Comparison of ENCODE assay signal across 13 mouse cellular contexts in the genomic region with DNA sequence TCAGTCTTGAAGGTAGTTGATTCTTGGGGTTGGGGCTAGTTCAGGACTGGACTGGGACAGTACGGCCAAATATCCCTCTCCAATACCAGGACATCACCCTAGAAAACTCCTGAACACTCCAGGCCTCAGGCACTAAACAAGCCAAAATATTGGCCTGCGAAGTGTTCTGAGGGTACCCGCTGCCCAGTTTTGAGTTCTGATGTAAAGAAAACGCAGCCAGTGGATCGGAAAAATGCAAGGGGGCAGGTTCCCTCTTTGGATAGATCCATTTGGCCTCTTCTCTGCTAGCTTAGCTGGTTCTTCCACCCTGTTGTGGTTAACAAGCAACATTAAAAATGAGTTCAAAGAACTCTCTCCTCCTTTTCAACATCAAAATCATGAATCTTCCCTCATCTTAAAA.
DNase-seq lines count a peak whose midpoint lies in the region; ATAC-seq and TF ChIP-seq lines count a peak whose summit lies in the region.
"Had no signal": no experiment of that assay in that cellular context is flagged by ENCODE, and none has a peak within 500 bp of the region (broad histone marks: within the 10 kb centered on the region; RNA-seq: fewer than 3 reads in every experiment).

No protein-coding gene starts in this region.

- intact Hi-C loops in left cerebral cortex, adult 2 months (cut with DNase I), result loop anchor here (5.0 to 10.0 kb wide), 2 partner anchors 41 to 311 kb away; no protein-coding TSS in a partner anchor

- 6% methylated on average over 5 of the region's 5 CpGs for WGBS in hindbrain, embryonic 11.5 days
- 2% methylated on average over 5 of the region's 5 CpGs for WGBS in midbrain, embryonic 11.5 days
- WGBS in olfactory bulb, adult 2 months, result 68% methylated on average over 5 of the region's 5 CpGs

- no peak for ATAC-seq in hindbrain, embryonic 11.5 days (ENCODE audit: low FRiP score)
- ATAC-seq in midbrain, embryonic 11.5 days (ENCODE audit: low FRiP score), result no peak

- peaks cover 9% of the 10 kb centered on the region; the same call in 1 of the 2 replicates for H3K27me3 ChIP-seq in hindbrain, embryonic 11.5 days (ENCODE audit: control insufficient read depth, insufficient read depth, low read length)
- H3K27me3 ChIP-seq in midbrain, embryonic 11.5 days (ENCODE audit: control insufficient read depth, insufficient read depth, low read length), result no peaks in the 10 kb centered on the region

- H3K9ac ChIP-seq in hindbrain, embryonic 11.5 days (ENCODE audit: low read depth, low read length), result peak overlapping the region; percentile 95
- H3K9ac ChIP-seq in midbrain, embryonic 11.5 days (ENCODE audit: low read length), result peak overlapping the region; percentile 100

- H3K4me2 ChIP-seq in hindbrain, embryonic 11.5 days (replicated peaks; ENCODE audit: low read depth, low read length), result peak overlapping the region; percentile 73
- H3K4me2 ChIP-seq in midbrain, embryonic 11.5 days, result peak overlapping the region; percentile 63

- no peak for TF ChIP-seq POLR2A in olfactory bulb, adult 2 months (IDR thresholded peaks at IDR 0.05; ENCODE audit: insufficient read depth, low read depth, low read length)

- peaks cover 37% of the 10 kb centered on the region for H3K4me1 ChIP-seq in hindbrain, embryonic 11.5 days (replicated peaks; ENCODE audit: control insufficient read depth, insufficient read depth, low read length)
- H3K4me1 ChIP-seq in midbrain, embryonic 11.5 days (ENCODE audit: control insufficient read depth, insufficient read depth, low read length), result peaks cover 57% of the 10 kb centered on the region
- H3K4me1 ChIP-seq in olfactory bulb, adult 2 months (ENCODE audit: control insufficient read depth, insufficient read depth, low read length), result peaks cover 53% of the 10 kb centered on the region

- no peaks in the 10 kb centered on the region for H3K36me3 ChIP-seq in hindbrain, embryonic 11.5 days (ENCODE audit: control insufficient read depth, insufficient read depth, low read length)
- 0 out of 2 replicates have a peak, but pooled peaks cover 2% of the 10 kb centered on the region for H3K36me3 ChIP-seq in midbrain, embryonic 11.5 days (ENCODE audit: control insufficient read depth, insufficient read depth, low read length)

- no peak for DNase-seq in left cerebral cortex, adult 2 months (ENCODE audit: extremely low spot score in 1 of 2, low spot score in 2 of 2)
- DNase-seq in left cerebral cortex, adult 8-10 months (ENCODE audit: low spot score in 2 of 2), result no peak
- peak; percentile 65 for DNase-seq in hindbrain, embryonic 11.5 days (ENCODE audit: low spot score)
- DNase-seq in midbrain, embryonic 11.5 days (ENCODE audit: low spot score, missing footprints), result peak; percentile 97
- no peak for DNase-seq in layer of hippocampus, adult 8-10 months (ENCODE audit: low spot score in 2 of 2)
- DNase-seq in heart, adult 11 months, result no peak
- no peak for DNase-seq in testis, postnatal 14 days (ENCODE audit: low spot score)
- DNase-seq: adrenal gland, postnatal 25 days; gastrocnemius, adult 2 months; heart, postnatal 36 days; kidney, adult 2 months; lung, adult 2 months had no signal

- H3K9me3 ChIP-seq in hindbrain, embryonic 11.5 days (ENCODE audit: control insufficient read depth, low read length), result no peaks in the 10 kb centered on the region
- no peaks in the 10 kb centered on the region for H3K9me3 ChIP-seq in midbrain, embryonic 11.5 days (ENCODE audit: control insufficient read depth, low read length)

- H3K27ac ChIP-seq in left cerebral cortex, adult 2 months, result peak overlapping the region; percentile 83
- peak overlapping the region; percentile 97 for H3K27ac ChIP-seq in hindbrain, embryonic 11.5 days (ENCODE audit: low read depth, low read length)
- H3K27ac ChIP-seq in midbrain, embryonic 11.5 days (ENCODE audit: low read depth, low read length), result peak overlapping the region; percentile 99
- H3K27ac ChIP-seq in olfactory bulb, adult 2 months (ENCODE audit: insufficient read depth, low read depth, low read length), result peak overlapping the region; percentile 70
- H3K27ac ChIP-seq: gastrocnemius, adult 2 months had no signal

- peak overlapping the region; percentile 67 for H3K4me3 ChIP-seq in left cerebral cortex, adult 2 months
- H3K4me3 ChIP-seq in hindbrain, embryonic 11.5 days (ENCODE audit: low read depth, low read length), result peak overlapping the region; percentile 82
- H3K4me3 ChIP-seq in midbrain, embryonic 11.5 days (ENCODE audit: low read depth, low read length), result peak overlapping the region; percentile 97
- peak overlapping the region; percentile 92 for H3K4me3 ChIP-seq in olfactory bulb, adult 2 months (ENCODE audit: insufficient read depth, low read depth, low read length)
- H3K4me3 ChIP-seq: gastrocnemius, adult 2 months had no signal

- no peak for TF ChIP-seq CTCF in left cerebral cortex, adult 2 months (IDR thresholded peaks at IDR 0.05)
- no peak for TF ChIP-seq CTCF in olfactory bulb, adult 2 months (IDR thresholded peaks at IDR 0.05; ENCODE audit: insufficient read depth, low read depth, low read length)

Comparison
In these comparisons a context has a peak if more than half of its experiments do, and no peak if none do; other contexts are left out.
1. DNase-seq: peak in hindbrain, embryonic 11.5 days (single experiment) and midbrain, embryonic 11.5 days (single experiment); none in left cerebral cortex, adult 2 months (0 of 2), left cerebral cortex, adult 8-10 months (0 of 2), layer of hippocampus, adult 8-10 months (0 of 2), heart, adult 11 months (single experiment) and testis, postnatal 14 days (single experiment).
2. Peak in every context shown above with its lines, with median percentiles within 50 percentile points of each other: H3K27ac ChIP-seq and H3K4me3 ChIP-seq.